Mouse (Mus musculus) midbrain, embryonic 14.5 days (tissue): ENCODE data around the gene Atg4a. TPM values are rescaled to one million over a fixed set of nuclear protein-coding genes. Genes with fewer than 3 reads are reported as not detected.
A peak's percentile ranks its signal among the peaks of the same experiment; 100 is the strongest.

Experiments
- ATAC-seq: fragments of 200-750 bp; cut with Nextera tagmentation; 2 replicates; pipeline ENCODE4 v1.8.0; 2017; ENCODE audit warnings: moderate number of reproducible peaks, moderate library complexity; ENCODE audit not compliant: low FRiP score, low TSS enrichment
- DNase-seq: peaks from one replicate; pipeline ENCODE4 v3.0.0-alpha.2; 2015
- H3K27ac ChIP-seq: fragments of 300-500 bp; sonication (generic); replicated peaks from 2 replicates; pipeline ENCODE4 v1.5.1; 2014; ENCODE audit warnings: mild to moderate bottlenecking, low read depth, low read length, moderate library complexity
- H3K27me3 ChIP-seq: fragments of 300-500 bp; sonication (generic); 2 replicates; pipeline ENCODE4 v1.6.1; 2014; ENCODE audit warnings: low read length, control low read depth, mixed read lengths; ENCODE audit not compliant: control insufficient read depth, insufficient read depth
- H3K36me3 ChIP-seq: fragments of 300-500 bp; sonication (generic); 2 replicates; pipeline ENCODE4 v1.6.1; 2014; ENCODE audit warnings: low read length, control low read depth; ENCODE audit not compliant: control insufficient read depth, insufficient read depth
- H3K4me1 ChIP-seq: fragments of 300-500 bp; sonication (generic); 2 replicates; pipeline ENCODE4 v1.6.1; 2014; ENCODE audit warnings: mild to moderate bottlenecking, antibody characterized with exemption, low read length, control low read depth; ENCODE audit not compliant: control insufficient read depth, insufficient read depth
- H3K4me2 ChIP-seq: fragments of 300-500 bp; sonication (generic); 2 replicates; pipeline ENCODE4 v1.6.1; 2014; ENCODE audit warnings: mild to moderate bottlenecking, low read length, moderate library complexity
- H3K4me3 ChIP-seq: fragments of 300-500 bp; sonication (generic); replicated peaks from 2 replicates; pipeline ENCODE4 v1.5.1; 2014; ENCODE audit warnings: low read depth, low read length
- H3K9ac ChIP-seq: fragments of 300-500 bp; sonication (generic); replicated peaks from 2 replicates; pipeline ENCODE4 v1.6.1; 2014; ENCODE audit warnings: mild to moderate bottlenecking, low read length, moderate library complexity
- H3K9me3 ChIP-seq: fragments of 300-500 bp; sonication (generic); 2 replicates; pipeline ENCODE4 v1.6.1; 2016; ENCODE audit warnings: low read length, control low read depth, mixed read lengths; ENCODE audit not compliant: control insufficient read depth
- WGBS: fragments of 180-500 bp; shearing (Covaris S2); extraction: QIAGEN DNeasy Blood & Tissue Kit; methylation state at CpG from one replicate; pipeline ENCODE4 v1.1.7; 2014; 5-methylcytosine and 5-hydroxymethylcytosine counted together
- polyA plus RNA-seq: library from polyadenylated mRNA; unstranded; fragments of >200 nt; fragmentation: Nextera tagmentation; extraction: Ambion mirVana; gene quantifications from 2 replicates; pipeline ENCODE4 v1.2.1, GENCODE M21; 2014

The Atg4a gene
- 9.3 and 11.1 TPM in 2 replicates for polyA plus RNA-seq

GRCm38 (mm10) chrX:140956272-140956940, at the start of gene Atg4a, which contains the start of gene Psmd10:
Gene Atg4a, plus strand, starts transcription at chrX:140956907.
Gene Psmd10, minus strand, starts transcription at chrX:140956728.
- Histone ChIP-seq H3K4me3 (peak within 1 kb of the TSS; percentile 48), H3K27ac (no peak within 1 kb of the TSS), H3K4me2 (peak within 1 kb of the TSS; percentile 56), H3K9me3 (no peaks in the 10 kb centered on the region), H3K4me1 (no peaks in the 10 kb centered on the region), H3K36me3 (no peaks in the 10 kb centered on the region), H3K27me3 (no peaks in the 10 kb centered on the region), H3K9ac (peak within 1 kb of the TSS; percentile 42)
- DNase-seq (peak; percentile 95), ATAC-seq (peak; percentile 97)
- WGBS, result 20% methylated on average over 23 of the region's 23 CpGs

DNA sequence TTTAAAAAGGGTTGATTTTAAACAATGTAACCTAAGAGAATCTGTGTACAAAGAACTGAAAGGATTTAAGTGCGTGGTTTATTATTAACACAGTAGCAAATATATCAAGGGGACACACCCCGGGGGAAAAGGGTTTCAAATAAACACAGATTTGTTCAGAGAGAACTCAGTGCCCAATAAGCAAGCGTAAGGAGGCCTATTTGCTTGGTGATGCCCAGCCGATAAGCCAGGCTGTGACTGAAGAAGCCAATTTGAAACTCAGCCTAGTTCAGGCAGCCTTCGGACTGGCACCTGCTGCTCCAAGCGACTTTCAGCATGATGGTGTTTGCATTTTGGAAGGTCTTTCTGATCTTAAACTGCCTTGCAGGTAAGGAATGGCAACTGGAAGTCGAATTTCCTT, 49.3 kb upstream of the Atg4a start, which contains the start of gene Vsig1:
Gene Vsig1, plus strand, starts transcription at position 249 of the 400 bp plus-strand sequence.
- DNase-seq (no peak), ATAC-seq (no peak)
- Histone ChIP-seq H3K4me1 (no peaks in the 10 kb centered on the region), H3K27me3 (0 out of 2 replicates have a peak, but pooled peaks cover 7% of the 10 kb centered on the region), H3K4me2 (no peak within 1 kb of the TSS), H3K9ac (no peak within 1 kb of the TSS), H3K4me3 (no peak within 1 kb of the TSS), H3K36me3 (no peaks in the 10 kb centered on the region), H3K9me3 (no peaks in the 10 kb centered on the region), H3K27ac (no peak within 1 kb of the TSS)
- WGBS, result 78% methylated on average over 7 of the region's 7 CpGs

DNA sequence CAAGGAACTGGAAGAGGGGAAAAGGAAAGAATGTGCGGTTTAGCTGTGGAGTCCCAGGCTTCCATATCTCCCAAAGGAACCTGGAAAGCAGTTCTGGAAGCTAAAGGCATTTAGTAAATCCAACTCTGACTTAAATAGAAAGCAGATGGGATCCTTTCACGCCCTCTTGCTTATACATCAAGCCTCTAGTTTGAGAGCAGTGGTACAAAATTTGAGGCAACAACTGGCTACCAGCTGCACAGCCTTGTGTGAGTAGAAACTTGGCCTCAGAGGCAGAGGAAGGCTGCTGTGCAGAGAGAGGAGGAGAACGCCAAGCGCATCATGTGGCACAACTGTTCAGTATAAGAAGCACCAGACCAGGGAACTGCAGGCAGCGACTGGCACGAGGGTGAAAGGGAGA, 35.4 kb upstream of the Atg4a start:
- H3K4me3 ChIP-seq, result no peak overlapping the region
- whole genome bisulfite sequencing, result 86% methylated on average over 6 of the region's 6 CpGs
- H3K4me2 ChIP-seq, result no peak overlapping the region
- H3K4me1 ChIP-seq, result no peaks in the 10 kb centered on the region
- H3K9me3 ChIP-seq, result no peaks in the 10 kb centered on the region
- 0 out of 2 replicates have a peak, but pooled peaks cover 14% of the 10 kb centered on the region for H3K27me3 ChIP-seq
- ATAC-seq, result no peak
- H3K27ac ChIP-seq, result no peak overlapping the region
- H3K9ac ChIP-seq, result no peak overlapping the region
- no peaks in the 10 kb centered on the region for H3K36me3 ChIP-seq
- no peak for DNase-seq

- Histone ChIP-seq H3K4me3 (no peak overlapping the region), H3K9ac (no peak overlapping the region), H3K4me2 (no peak overlapping the region), H3K9me3 (no peaks in the 10 kb centered on the region), H3K4me1 (no peaks in the 10 kb centered on the region), H3K27ac (no peak overlapping the region), H3K36me3 (no peaks in the 10 kb centered on the region), H3K27me3 (no peaks in the 10 kb centered on the region)
- ATAC-seq (no peak; the same call in 1 of the 2 replicates), DNase-seq (peak; percentile 70)
- WGBS, result 70% methylated on average over 3 of the region's 3 CpGs
Observed at GRCm38 (mm10) chrX:140932066-140932465, 24.6 kb upstream of the Atg4a start.

DNA sequence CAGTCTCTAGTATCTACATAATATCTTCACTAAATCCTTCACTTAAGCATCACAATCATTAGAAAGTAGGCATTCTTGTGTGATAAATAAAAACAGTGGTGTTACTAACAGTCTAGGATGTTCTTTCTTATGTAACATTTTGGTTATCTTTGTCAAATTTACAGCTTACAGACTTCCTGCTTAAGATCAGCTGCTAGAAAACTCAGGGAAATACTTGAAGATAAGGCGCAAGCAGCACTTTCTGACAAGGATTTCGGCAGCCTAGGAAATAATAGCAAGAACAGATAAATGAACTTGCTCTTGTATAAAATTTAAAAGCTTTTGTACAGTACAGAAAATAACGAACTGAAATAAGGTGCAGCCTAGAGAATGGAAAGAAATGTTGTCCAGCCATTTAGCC, 23.4 kb upstream of the Atg4a start:
- Histone ChIP-seq H3K9ac (no peak overlapping the region), H3K4me2 (no peak overlapping the region), H3K4me1 (no peaks in the 10 kb centered on the region), H3K9me3 (no peaks in the 10 kb centered on the region), H3K27ac (no peak overlapping the region), H3K27me3 (no peaks in the 10 kb centered on the region), H3K4me3 (no peak overlapping the region), H3K36me3 (no peaks in the 10 kb centered on the region)
- no peak for DNase-seq
- ATAC-seq, result no peak
- 86% methylated on average over 3 of the region's 3 CpGs for WGBS

DNA sequence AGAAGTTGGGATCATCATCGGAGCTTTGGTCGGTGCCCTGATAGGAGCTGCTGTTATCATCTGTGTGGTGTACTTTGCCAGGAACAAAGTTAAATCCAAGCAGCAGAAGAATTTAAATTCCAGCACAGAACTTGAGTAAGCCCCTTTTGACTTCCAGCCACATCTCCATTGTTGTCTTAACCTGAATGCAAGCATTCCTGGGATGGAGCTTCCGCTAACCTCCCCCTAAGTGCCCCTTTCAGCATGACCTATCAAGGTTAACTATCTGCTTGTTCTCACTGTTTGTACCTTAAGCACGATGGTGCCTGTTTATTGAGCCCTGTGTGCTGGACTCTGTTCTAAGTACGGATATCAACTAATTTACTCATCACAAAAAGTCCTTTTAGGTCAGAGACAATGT, 20.4 kb upstream of the Atg4a start:
- 0 out of 2 replicates have a peak, but pooled peaks cover 5% of the 10 kb centered on the region for H3K27me3 ChIP-seq
- H3K4me3 ChIP-seq, result no peak overlapping the region
- H3K4me2 ChIP-seq, result no peak overlapping the region
- ATAC-seq (no peak), DNase-seq (no peak)
- H3K9ac ChIP-seq, result no peak overlapping the region
- H3K9me3 ChIP-seq, result no peaks in the 10 kb centered on the region
- WGBS, result 77% methylated on average over 5 of the region's 5 CpGs
- H3K4me1 ChIP-seq, result no peaks in the 10 kb centered on the region
- no peak overlapping the region for H3K27ac ChIP-seq
- no peaks in the 10 kb centered on the region for H3K36me3 ChIP-seq

DNA sequence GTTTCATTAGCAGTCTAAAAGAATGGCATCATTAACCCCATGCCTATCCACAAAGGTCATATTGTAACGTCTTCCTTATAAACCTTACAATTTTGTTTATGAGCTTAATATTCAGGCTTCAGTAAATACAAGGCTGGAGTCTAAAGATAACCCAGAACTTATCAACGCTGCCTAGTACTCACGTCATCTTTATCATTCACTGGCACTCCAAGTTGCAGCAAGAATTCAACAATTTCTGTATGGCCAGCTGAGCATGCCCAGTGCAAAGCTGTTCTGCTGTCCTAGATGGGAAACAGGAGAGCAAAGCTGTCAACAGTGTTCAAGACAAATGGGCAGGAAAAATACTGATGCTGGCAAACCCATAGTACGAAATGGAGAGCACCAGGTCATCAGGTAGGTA, 3.1 kb upstream of the Atg4a start:
- H3K4me3 ChIP-seq, result no peak overlapping the region
- no peak for DNase-seq
- ATAC-seq, result no peak
- 92% methylated on average over 4 of the region's 4 CpGs for WGBS
- no peaks in the 10 kb centered on the region for H3K27me3 ChIP-seq
- no peaks in the 10 kb centered on the region for H3K4me1 ChIP-seq
- H3K9me3 ChIP-seq, result no peaks in the 10 kb centered on the region
- no peak overlapping the region for H3K9ac ChIP-seq
- H3K27ac ChIP-seq, result no peak overlapping the region
- peaks cover 5% of the 10 kb centered on the region; the same call in 1 of the 2 replicates for H3K36me3 ChIP-seq
- H3K4me2 ChIP-seq, result no peak overlapping the region

- Histone ChIP-seq H3K9me3 (no peaks in the 10 kb centered on the region), H3K36me3 (no peaks in the 10 kb centered on the region), H3K27ac (no peak overlapping the region), H3K27me3 (no peaks in the 10 kb centered on the region), H3K4me2 (peak overlapping the region; percentile 56), H3K4me1 (no peaks in the 10 kb centered on the region), H3K9ac (no peak overlapping the region; the same call in 1 of the 2 replicates), H3K4me3 (peak overlapping the region; percentile 48)
- DNase-seq (no peak), ATAC-seq (no peak; the same call in 1 of the 2 replicates)
- 19% methylated on average over 5 of the region's 5 CpGs for WGBS
Observed at GRCm38 (mm10) chrX:140956959-140957358, 252 bp downstream of the Atg4a start.

DNA sequence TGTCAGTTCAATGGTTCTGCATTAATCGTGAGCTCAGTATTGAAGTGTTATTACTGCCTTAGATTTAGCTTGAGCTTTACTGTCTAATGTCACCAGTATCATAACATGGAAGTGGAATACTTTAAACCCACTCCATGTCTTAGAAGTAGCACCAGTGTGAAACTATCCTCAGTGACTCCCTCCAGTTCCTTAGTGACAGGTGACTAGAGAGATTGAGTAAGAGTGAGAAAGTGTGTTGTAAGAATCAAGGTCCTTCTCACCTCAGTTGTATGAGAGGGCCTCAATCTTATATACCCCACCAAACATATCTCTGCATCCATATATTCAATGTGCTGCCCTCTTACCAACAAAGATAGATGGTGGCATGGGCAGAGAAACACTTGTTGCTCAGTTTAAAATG, 22.2 kb downstream of the Atg4a start:
- Histone ChIP-seq H3K4me1 (no peaks in the 10 kb centered on the region), H3K36me3 (no peaks in the 10 kb centered on the region), H3K9ac (no peak overlapping the region), H3K9me3 (no peaks in the 10 kb centered on the region), H3K4me2 (no peak overlapping the region), H3K27ac (no peak overlapping the region), H3K4me3 (no peak overlapping the region), H3K27me3 (no peaks in the 10 kb centered on the region; the same call in 1 of the 2 replicates)
- 94% methylated on average over 1 of the region's 1 CpGs for WGBS
- no peak for DNase-seq
- ATAC-seq, result no peak
